Mouse (Mus musculus) lung, embryonic 14.5 days (tissue): ENCODE data around the gene Fgfr2. TPM values are rescaled to one million over a fixed set of nuclear protein-coding genes. Genes with fewer than 3 reads are reported as not detected.

Source experiments
- ATAC-seq: fragments of 200-750 bp; cut with Nextera tagmentation; 2 replicates; pipeline ENCODE4 v1.8.0; 2017; ENCODE audit warnings: mild to moderate bottlenecking, moderate TSS enrichment, moderate library complexity; ENCODE audit not compliant: insufficient read depth
- DNase-seq: peaks from one replicate; pipeline ENCODE4 v3.0.0-alpha.2; 2015
- H3K27ac ChIP-seq: fragments of 300-500 bp; sonication (generic); 2 replicates; pipeline ENCODE4 v1.5.1; 2014; ENCODE audit warnings: low read depth, mild to moderate bottlenecking, moderate library complexity
- H3K27me3 ChIP-seq: fragments of 300-500 bp; sonication (generic); 2 replicates; pipeline ENCODE4 v1.6.1; 2014; ENCODE audit warnings: low read length, control low read depth; ENCODE audit not compliant: insufficient read depth
- H3K36me3 ChIP-seq: fragments of 300-500 bp; sonication (generic); 2 replicates; pipeline ENCODE4 v1.6.1; 2014; ENCODE audit warnings: control low read depth; ENCODE audit not compliant: insufficient read depth
- H3K4me1 ChIP-seq: fragments of 300-500 bp; sonication (generic); 2 replicates; pipeline ENCODE4 v1.6.1; 2014; ENCODE audit warnings: antibody characterized with exemption, control low read depth; ENCODE audit not compliant: insufficient read depth
- H3K4me2 ChIP-seq: fragments of 300-500 bp; sonication (generic); 2 replicates; pipeline ENCODE4 v1.6.1; 2014; ENCODE audit warnings: mild to moderate bottlenecking
- H3K4me3 ChIP-seq: fragments of 300-500 bp; sonication (generic); 2 replicates; pipeline ENCODE4 v1.5.1; 2014; ENCODE audit warnings: low read depth, low read length
- H3K9ac ChIP-seq: fragments of 300-500 bp; sonication (generic); 2 replicates; pipeline ENCODE4 v1.6.1; 2014
- H3K9me3 ChIP-seq: fragments of 300-500 bp; sonication (generic); 2 replicates; pipeline ENCODE4 v1.6.1; 2016; ENCODE audit warnings: low read depth, low read length, control low read depth
- CTCF ChIP-seq: IDR thresholded peaks from 2 replicates; pipeline ENCODE4 v1.5.1; 2016; ENCODE audit warnings: antibody characterized with exemption, low read depth
- WGBS: fragments of 180-500 bp; shearing (Covaris S2); extraction: QIAGEN DNeasy Blood & Tissue Kit; methylation state at CpG from one replicate; pipeline ENCODE4 v1.1.7; 2014; 5-methylcytosine and 5-hydroxymethylcytosine counted together
- polyA plus RNA-seq: library from polyadenylated mRNA; unstranded; fragments of >200 nt; fragmentation: Nextera tagmentation; extraction: Ambion mirVana; gene quantifications from 2 replicates; pipeline ENCODE4 v1.2.1, GENCODE M21; 2014

The Fgfr2 gene
- polyA plus RNA-seq, 1 experiment from 2014 or later, result 179 TPM

GRCm38 (mm10) chr7:133161362-133162080 lies 38.4 kb upstream of the Fgfr2 start:
- 29% methylated on average over 7 of the region's 7 CpGs for WGBS
- no peak overlapping the region for H3K4me3 ChIP-seq
- peak overlapping the region; percentile 78; the same call in 1 of the 2 replicates for H3K27ac ChIP-seq
- peaks cover 10% of the 10 kb centered on the region for H3K4me1 ChIP-seq
- H3K4me2 ChIP-seq, result no peak overlapping the region
- no peaks in the 10 kb centered on the region for H3K9me3 ChIP-seq
- H3K9ac ChIP-seq, result no peak overlapping the region
- no peaks in the 10 kb centered on the region for H3K27me3 ChIP-seq
- DNase-seq (peak; percentile 81), ATAC-seq (peak; percentile 82)
- no peaks in the 10 kb centered on the region for H3K36me3 ChIP-seq
- no peak for TF ChIP-seq CTCF

DNA sequence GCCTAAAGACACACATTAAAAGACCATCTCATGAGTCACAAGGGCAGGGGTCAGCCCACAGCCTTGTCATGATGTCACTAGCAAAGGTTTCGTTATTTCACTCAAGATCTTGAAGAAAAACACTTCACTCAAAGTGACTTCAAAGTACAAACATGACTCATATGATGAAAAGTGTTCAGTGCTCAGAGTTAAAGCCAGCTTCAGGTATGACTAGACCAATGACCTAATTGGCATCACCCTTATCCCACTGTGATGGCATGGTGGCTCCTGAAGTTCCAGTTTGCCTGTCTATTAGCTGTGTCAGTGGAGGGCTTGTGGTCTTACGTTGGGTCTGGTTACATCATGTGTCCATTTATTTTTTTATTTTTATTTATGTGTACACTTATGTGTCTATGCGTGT lies 36.4 kb upstream of the Fgfr2 start:
- H3K9ac ChIP-seq, result no peak overlapping the region
- H3K4me2 ChIP-seq, result no peak overlapping the region
- WGBS, result 90% methylated on average over 3 of the region's 3 CpGs
- no peaks in the 10 kb centered on the region for H3K36me3 ChIP-seq
- H3K9me3 ChIP-seq, result no peaks in the 10 kb centered on the region
- no peaks in the 10 kb centered on the region for H3K27me3 ChIP-seq
- DNase-seq (no peak), ATAC-seq (no peak)
- TF ChIP-seq CTCF, result no peak
- no peak overlapping the region for H3K4me3 ChIP-seq
- H3K4me1 ChIP-seq, result peaks cover 10% of the 10 kb centered on the region
- H3K27ac ChIP-seq, result no peak overlapping the region

GRCm38 (mm10) chr7:133155621-133156020 lies 32.5 kb upstream of the Fgfr2 start:
- no peaks in the 10 kb centered on the region for H3K9me3 ChIP-seq
- H3K4me1 ChIP-seq, result no peaks in the 10 kb centered on the region
- no peaks in the 10 kb centered on the region for H3K27me3 ChIP-seq
- H3K9ac ChIP-seq, result no peak overlapping the region
- no peak overlapping the region for H3K4me2 ChIP-seq
- no peaks in the 10 kb centered on the region for H3K36me3 ChIP-seq
- H3K4me3 ChIP-seq, result no peak overlapping the region
- DNase-seq, result no peak
- 77% methylated on average over 12 of the region's 12 CpGs for WGBS
- no peak for TF ChIP-seq CTCF
- no peak for ATAC-seq
- H3K27ac ChIP-seq, result no peak overlapping the region

- DNase-seq, result no peak
- Histone ChIP-seq H3K4me1 (no peaks in the 10 kb centered on the region), H3K36me3 (no peaks in the 10 kb centered on the region), H3K4me3 (no peak overlapping the region), H3K9me3 (no peaks in the 10 kb centered on the region), H3K4me2 (no peak overlapping the region), H3K27me3 (no peaks in the 10 kb centered on the region), H3K9ac (no peak overlapping the region), H3K27ac (no peak overlapping the region)
- ATAC-seq, result no peak
- TF ChIP-seq CTCF, result no peak
- WGBS, result 62% methylated on average over 6 of the region's 6 CpGs
These were observed 31.7 kb upstream of the Fgfr2 start for GRCm38 (mm10) chr7:133154846-133155245.

GRCm38 (mm10) chr7:133139689-133140336 lies 16.7 kb upstream of the Fgfr2 start:
- DNase-seq (no peak), ATAC-seq (no peak)
- Histone ChIP-seq H3K27me3 (no peaks in the 10 kb centered on the region), H3K4me2 (no peak overlapping the region), H3K9ac (no peak overlapping the region), H3K36me3 (no peaks in the 10 kb centered on the region), H3K4me3 (no peak overlapping the region), H3K4me1 (no peaks in the 10 kb centered on the region), H3K27ac (no peak overlapping the region), H3K9me3 (no peaks in the 10 kb centered on the region)
- WGBS, result 68% methylated on average over 8 of the region's 8 CpGs
- TF ChIP-seq CTCF, result no peak

- H3K27me3 ChIP-seq, result no peaks in the 10 kb centered on the region
- no peak overlapping the region for H3K4me3 ChIP-seq
- DNase-seq (no peak), ATAC-seq (no peak)
- H3K36me3 ChIP-seq, result no peaks in the 10 kb centered on the region
- TF ChIP-seq CTCF, result peak; percentile 49
- no peaks in the 10 kb centered on the region for H3K9me3 ChIP-seq
- no peak overlapping the region for H3K4me2 ChIP-seq
- WGBS, result 73% methylated on average over 5 of the region's 5 CpGs
- H3K27ac ChIP-seq, result no peak overlapping the region
- no peaks in the 10 kb centered on the region for H3K4me1 ChIP-seq
- H3K9ac ChIP-seq, result no peak overlapping the region
These were observed 10.4 kb upstream of the Fgfr2 start for GRCm38 (mm10) chr7:133133552-133133951.

DNA sequence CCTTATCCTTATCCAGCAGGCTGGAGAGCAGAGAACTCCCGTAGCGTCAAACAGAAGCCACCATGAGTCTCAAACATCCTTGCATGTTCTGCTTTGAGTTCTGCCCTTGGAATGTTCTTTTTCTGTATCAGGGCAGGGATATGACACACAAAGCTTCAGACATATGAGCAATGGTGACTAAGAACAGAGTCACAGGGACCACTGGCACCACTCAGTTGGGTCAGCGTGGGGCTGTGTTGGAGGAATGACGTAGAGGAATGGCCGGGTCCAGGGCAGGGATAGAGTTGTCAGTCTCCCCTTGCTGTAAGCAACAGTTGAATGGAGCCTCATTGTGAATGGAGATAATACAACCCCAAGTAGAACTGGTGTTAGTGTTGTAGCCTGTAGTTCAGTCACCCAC lies 9.6 kb upstream of the Fgfr2 start:
- Histone ChIP-seq H3K27ac (no peak overlapping the region), H3K9ac (no peak overlapping the region), H3K4me2 (no peak overlapping the region), H3K4me3 (no peak overlapping the region), H3K27me3 (no peaks in the 10 kb centered on the region), H3K9me3 (no peaks in the 10 kb centered on the region), H3K4me1 (no peaks in the 10 kb centered on the region), H3K36me3 (no peaks in the 10 kb centered on the region)
- no peak for DNase-seq
- TF ChIP-seq CTCF, result no peak
- 95% methylated on average over 5 of the region's 5 CpGs for WGBS
- no peak for ATAC-seq
